Mouse (Mus musculus) megakaryocyte-erythroid progenitor cell, adult 5 weeks (primary cell): Measurements from ENCODE around the gene P2rx2. TPM values are rescaled to one million over a fixed set of nuclear protein-coding genes. Genes with fewer than 3 reads are reported as not detected.

Experiments
- polyA plus RNA-seq: library from polyadenylated mRNA; stranded (reverse); fragments of >175 nt; gene quantifications from 2 replicates; pipeline ENCODE4 v1.2.3, GENCODE M21; 2012

The P2rx2 gene
- not detected in 2 replicates for polyA plus RNA-seq

DNA sequence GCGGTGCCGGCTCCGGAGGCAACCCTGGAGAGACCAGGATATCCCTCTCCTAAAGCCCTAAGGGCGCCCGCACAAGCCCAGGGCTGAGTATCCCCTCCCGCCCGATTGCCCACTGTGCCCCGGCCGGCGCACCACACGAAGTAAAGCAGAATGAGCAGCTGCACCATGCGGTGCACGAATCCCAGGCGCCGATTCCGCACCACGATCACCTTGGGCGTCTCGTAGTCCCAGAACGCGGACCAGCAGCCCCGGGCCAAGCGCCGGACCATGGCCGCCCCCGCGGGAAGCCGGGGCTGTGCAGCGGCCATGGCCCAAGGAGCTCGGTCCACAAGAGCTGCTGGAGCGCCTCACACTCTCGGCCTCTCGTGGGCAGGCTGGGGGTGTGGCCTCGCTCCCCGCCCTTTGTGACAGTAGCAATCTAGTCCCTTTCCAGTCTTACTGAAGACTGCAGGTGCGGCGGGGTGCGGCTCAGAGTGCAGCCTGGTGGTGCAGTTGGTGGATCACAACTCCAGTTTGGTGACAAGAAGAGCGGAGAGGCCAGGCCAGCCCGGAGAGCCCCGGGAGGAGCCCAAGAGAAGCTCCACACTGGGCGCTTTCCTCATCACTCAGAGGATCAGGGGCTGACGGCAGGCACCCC, at the start of gene P2rx2:
Gene P2rx2, minus strand, starts transcription at position 565 of the 637 bp plus-strand sequence.

DNA sequence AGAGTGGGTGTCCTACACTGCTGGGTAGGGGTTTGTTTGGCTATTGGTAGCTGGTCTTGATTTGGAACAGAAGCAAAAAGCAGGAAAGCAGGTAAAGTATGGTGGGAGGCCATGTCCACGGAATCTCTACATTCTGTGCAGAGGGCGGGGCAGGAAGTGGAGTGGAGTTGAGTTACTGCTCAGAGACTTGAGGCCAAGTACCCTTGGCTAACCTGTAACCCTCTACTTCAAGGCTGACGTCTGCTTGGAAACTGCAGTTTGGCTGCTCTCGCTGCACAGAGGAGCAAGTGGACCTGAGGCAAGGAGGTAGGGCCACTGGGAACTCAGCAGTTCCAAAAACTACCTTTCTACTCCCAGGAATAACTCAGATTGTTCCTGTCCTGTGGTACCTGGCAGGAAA, 1.5 kb upstream of the P2rx2 start, which contains the start of gene Lrcol1:
Gene Lrcol1, plus strand, starts transcription at position 207 of the 400 bp plus-strand sequence.

Other genes with a start within 250 kb of the P2rx2 start
- 0.03 TPM in 1 of 2 replicates, not detected in the other for gene Gm35315, start 248.8 kb downstream of the P2rx2 start, polyA plus RNA-seq
- gene Plcxd1, start 243.2 kb downstream of the P2rx2 start, polyA plus RNA-seq: 0.08 and 0.09 TPM in 2 replicates
- gene Gtpbp6, start 235.0 kb downstream of the P2rx2 start, polyA plus RNA-seq: 86.3 and 108 TPM in 2 replicates
- gene Zfp605, start 233.1 kb downstream of the P2rx2 start, polyA plus RNA-seq: 0.37 and 0.67 TPM in 2 replicates
- gene Chfr, start 207.4 kb downstream of the P2rx2 start, polyA plus RNA-seq: 43.5 and 55.3 TPM in 2 replicates
- gene Golga3, start 166.5 kb downstream of the P2rx2 start, polyA plus RNA-seq: 3.3 and 3.5 TPM in 2 replicates
- 14.0 and 15.1 TPM in 2 replicates for gene Ankle2, start 112.2 kb downstream of the P2rx2 start, polyA plus RNA-seq
- 11.6 and 13.4 TPM in 2 replicates for gene Pgam5, start 73.3 kb downstream of the P2rx2 start, polyA plus RNA-seq
- 12.7 and 13.9 TPM in 2 replicates for gene Pxmp2, start 57.0 kb downstream of the P2rx2 start, polyA plus RNA-seq
- gene Pole, start 56.9 kb downstream of the P2rx2 start, polyA plus RNA-seq: 15.1 and 23.6 TPM in 2 replicates
- gene Lrcol1, start 1.5 kb upstream of the P2rx2 start, polyA plus RNA-seq: not detected in 2 replicates
- gene Fbrsl1, start 105.3 kb upstream of the P2rx2 start, polyA plus RNA-seq: 171 and 222 TPM in 2 replicates
- 0.17 TPM in 1 of 2 replicates, not detected in the other for gene Galnt9, start 201.1 kb upstream of the P2rx2 start, polyA plus RNA-seq